Mouse (Mus musculus) stomach, postnatal 0 days (tissue): ENCODE measurements around the gene Slc3a2. TPM values are rescaled to one million over a fixed set of nuclear protein-coding genes. Genes with fewer than 3 reads are reported as not detected.

Experiments used
- ATAC-seq: fragments of 200-750 bp; cut with Nextera tagmentation; 2 replicates; pipeline ENCODE4 v1.8.0; 2017; ENCODE audit not compliant: low FRiP score, low TSS enrichment
- DNase-seq: peaks from one replicate; pipeline ENCODE4 v3.0.0-alpha.2; 2016; ENCODE audit warnings: low spot score
- H3K27ac ChIP-seq: fragments of 300-500 bp; sonication (generic); replicated peaks from 2 replicates; pipeline ENCODE4 v1.5.1; 2014; ENCODE audit warnings: mild to moderate bottlenecking, control low read depth
- H3K27me3 ChIP-seq: fragments of 300-500 bp; sonication (generic); 2 replicates; pipeline ENCODE4 v1.6.1; 2014; ENCODE audit warnings: low read length; ENCODE audit not compliant: control insufficient read depth, insufficient read depth
- H3K36me3 ChIP-seq: fragments of 300-500 bp; sonication (generic); 2 replicates; pipeline ENCODE4 v1.6.1; 2014; ENCODE audit warnings: low read length, mixed read lengths; ENCODE audit not compliant: control insufficient read depth, insufficient read depth
- H3K4me1 ChIP-seq: fragments of 300-500 bp; sonication (generic); replicated peaks from 2 replicates; pipeline ENCODE4 v1.6.1; 2014; ENCODE audit warnings: antibody characterized with exemption; ENCODE audit not compliant: control insufficient read depth, insufficient read depth
- H3K4me2 ChIP-seq: fragments of 300-500 bp; sonication (generic); replicated peaks from 2 replicates; pipeline ENCODE4 v1.6.1; 2014; ENCODE audit warnings: low read depth, mild to moderate bottlenecking, control low read depth, moderate library complexity
- H3K4me3 ChIP-seq: fragments of 300-500 bp; sonication (generic); 2 replicates; pipeline ENCODE4 v1.5.1; 2014; ENCODE audit warnings: low read depth, low read length, control low read depth
- H3K9ac ChIP-seq: fragments of 300-500 bp; sonication (generic); 2 replicates; pipeline ENCODE4 v1.6.1; 2014; ENCODE audit warnings: mild to moderate bottlenecking, low read length, control low read depth, mixed read lengths
- H3K9me3 ChIP-seq: fragments of 300-500 bp; sonication (generic); 2 replicates; pipeline ENCODE4 v1.6.1; 2016; ENCODE audit warnings: low read length; ENCODE audit not compliant: control insufficient read depth
- CTCF ChIP-seq: IDR thresholded peaks from 2 replicates; pipeline ENCODE4 v1.5.1; 2016; ENCODE audit warnings: antibody characterized with exemption, low read depth, mild to moderate bottlenecking, moderate library complexity
- EP300 ChIP-seq: optimal IDR thresholded peaks from 2 replicates; pipeline ENCODE3; 2016; ENCODE audit warnings: antibody characterized with exemption
- WGBS: fragments of 180-500 bp; shearing (Covaris S2); extraction: QIAGEN DNeasy Blood & Tissue Kit; methylation state at CpG from one replicate; pipeline ENCODE4 v1.1.7; 2014; 5-methylcytosine and 5-hydroxymethylcytosine counted together
- polyA plus RNA-seq: library from polyadenylated mRNA; unstranded; fragments of >200 nt; fragmentation: Nextera tagmentation; extraction: Ambion mirVana; gene quantifications from 2 replicates; pipeline ENCODE4 v1.2.1, GENCODE M21; 2015

Slc3a2 gene
- polyA plus RNA-seq, 1 experiment from 2014 or later = 82.5 TPM

GRCm38 (mm10) chr19:8682996-8683395, 40.2 kb downstream of the Slc3a2 start:
- Histone ChIP-seq H3K4me3 (no peak overlapping the region), H3K36me3 (no peaks in the 10 kb centered on the region), H3K4me1 (peaks cover 4% of the 10 kb centered on the region), H3K9ac (no peak overlapping the region), H3K27ac (no peak overlapping the region), H3K27me3 (no peaks in the 10 kb centered on the region), H3K4me2 (no peak overlapping the region), H3K9me3 (no peaks in the 10 kb centered on the region)
- ATAC-seq = peak; percentile 43; the same call in 1 of the 2 replicates
- peak; percentile 75 for DNase-seq
- TF ChIP-seq CTCF (peak; percentile 95), EP300 (no peak)
- WGBS = 2% methylated on average over 3 of the region's 3 CpGs

- no peak for ATAC-seq
- no peak overlapping the region for H3K4me2 ChIP-seq
- H3K9me3 ChIP-seq = no peaks in the 10 kb centered on the region
- no peak overlapping the region for H3K9ac ChIP-seq
- H3K4me1 ChIP-seq = peaks cover 4% of the 10 kb centered on the region
- 89% methylated on average over 4 of the region's 4 CpGs for WGBS
- no peak overlapping the region for H3K4me3 ChIP-seq
- no peak overlapping the region for H3K27ac ChIP-seq
- H3K36me3 ChIP-seq = no peaks in the 10 kb centered on the region
- TF ChIP-seq EP300 (no peak), CTCF (peak; percentile 46)
- DNase-seq = no peak
- H3K27me3 ChIP-seq = no peaks in the 10 kb centered on the region
Observed at GRCm38 (mm10) chr19:8681633-8682362, 41.4 kb downstream of the Slc3a2 start.

GRCm38 (mm10) chr19:8679031-8679779, 44.0 kb downstream of the Slc3a2 start:
- whole genome bisulfite sequencing = 27% methylated on average over 18 of the region's 18 CpGs
- Histone ChIP-seq H3K27ac (peak overlapping the region; percentile 88), H3K27me3 (no peaks in the 10 kb centered on the region), H3K4me2 (peak overlapping the region; percentile 44), H3K9me3 (no peaks in the 10 kb centered on the region), H3K4me3 (no peak overlapping the region), H3K36me3 (no peaks in the 10 kb centered on the region), H3K9ac (peak overlapping the region; percentile 58), H3K4me1 (peaks cover 4% of the 10 kb centered on the region)
- no peak for TF ChIP-seq EP300
- TF ChIP-seq CTCF = peak; percentile 48; the same call in 1 of the 2 replicates
- peak; percentile 89 for ATAC-seq
- peak; percentile 85 for DNase-seq

GRCm38 (mm10) chr19:8673336-8674063, 49.7 kb downstream of the Slc3a2 start:
- Histone ChIP-seq H3K4me3 (no peak overlapping the region), H3K27ac (no peak overlapping the region), H3K4me2 (no peak overlapping the region), H3K9me3 (no peaks in the 10 kb centered on the region), H3K4me1 (no peaks in the 10 kb centered on the region), H3K9ac (no peak overlapping the region), H3K36me3 (no peaks in the 10 kb centered on the region), H3K27me3 (no peaks in the 10 kb centered on the region)
- ATAC-seq (no peak), DNase-seq (no peak)
- TF ChIP-seq CTCF (no peak), EP300 (no peak)
- 53% methylated on average over 9 of the region's 9 CpGs for WGBS

GRCm38 (mm10) chr19:8672859-8673258, 50.3 kb downstream of the Slc3a2 start:
- Histone ChIP-seq H3K9me3 (no peaks in the 10 kb centered on the region), H3K4me1 (no peaks in the 10 kb centered on the region), H3K4me2 (no peak overlapping the region), H3K36me3 (no peaks in the 10 kb centered on the region), H3K9ac (no peak overlapping the region), H3K4me3 (no peak overlapping the region), H3K27ac (no peak overlapping the region), H3K27me3 (no peaks in the 10 kb centered on the region)
- TF ChIP-seq EP300 (no peak), CTCF (no peak)
- ATAC-seq (no peak), DNase-seq (no peak)
- 86% methylated on average over 3 of the region's 3 CpGs for WGBS
